Mouse (Mus musculus) lung, postnatal 4 days (tissue): Measurements from ENCODE around the gene Fam19a5.

Experiments
- DNase-seq, 2 experiments: peaks; one replicate each; pipeline ENCODE4 v3.0.0; 2021

Fam19a5 gene

DNA sequence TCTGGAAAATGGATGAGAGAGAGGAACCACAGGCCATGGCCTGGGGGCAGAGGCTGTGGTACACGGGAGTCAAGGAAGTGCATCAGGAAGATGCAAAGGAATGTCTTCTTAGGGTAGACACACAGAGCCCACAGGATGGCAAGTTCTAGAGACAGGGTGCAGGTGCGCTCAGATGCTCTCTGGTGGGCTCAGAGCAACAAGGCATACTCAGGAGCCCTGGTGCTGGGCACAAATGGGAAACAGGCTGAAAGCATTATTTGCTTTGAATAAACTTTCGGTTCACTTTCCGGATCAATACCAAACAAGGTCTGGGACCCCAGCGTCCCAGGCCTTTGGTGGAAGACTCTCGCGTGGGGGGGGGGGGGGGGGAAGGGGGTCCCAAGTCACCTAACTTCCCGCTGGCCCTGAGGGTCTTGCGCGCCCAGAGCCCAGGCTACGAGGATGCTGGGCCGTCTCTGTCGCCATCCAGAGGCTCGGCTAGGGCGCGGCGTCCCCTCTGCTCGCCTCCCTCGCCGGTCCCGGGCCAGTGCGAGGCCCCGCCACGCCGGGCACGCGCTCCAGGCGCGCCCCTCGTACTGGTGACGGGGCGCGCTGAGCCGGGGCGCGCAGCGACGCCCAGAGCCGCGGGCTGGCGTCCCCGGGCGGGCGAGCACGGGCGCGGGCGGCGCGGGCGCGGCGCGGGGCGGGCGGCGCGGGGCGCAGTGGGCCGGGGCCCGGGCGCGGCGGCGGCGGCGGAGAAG, at the start of gene Fam19a5:
Fam19a5 (plus strand) TSS at position 701 of the 740 bp plus-strand sequence.
- no peak for DNase-seq

DNA sequence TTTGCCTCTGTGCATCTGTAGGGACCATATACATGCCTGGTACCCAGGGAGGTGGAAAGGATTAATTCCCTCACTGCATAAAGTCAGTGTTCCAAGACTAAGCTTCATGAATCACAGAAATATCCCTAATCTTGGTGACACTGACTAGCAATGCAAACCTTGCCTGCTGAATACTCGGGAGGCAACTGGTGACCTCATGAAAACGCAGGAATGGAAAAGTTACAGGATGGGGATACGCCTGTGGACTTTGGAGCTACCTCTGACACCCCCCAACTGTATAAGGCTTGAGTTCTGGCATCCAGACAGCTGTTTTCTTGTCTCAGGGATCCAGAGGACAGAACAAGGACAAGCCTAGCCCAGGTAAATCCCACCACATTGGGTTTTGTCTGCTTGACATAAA, 42.4 kb upstream of the Fam19a5 start:
- no peak for DNase-seq

DNA sequence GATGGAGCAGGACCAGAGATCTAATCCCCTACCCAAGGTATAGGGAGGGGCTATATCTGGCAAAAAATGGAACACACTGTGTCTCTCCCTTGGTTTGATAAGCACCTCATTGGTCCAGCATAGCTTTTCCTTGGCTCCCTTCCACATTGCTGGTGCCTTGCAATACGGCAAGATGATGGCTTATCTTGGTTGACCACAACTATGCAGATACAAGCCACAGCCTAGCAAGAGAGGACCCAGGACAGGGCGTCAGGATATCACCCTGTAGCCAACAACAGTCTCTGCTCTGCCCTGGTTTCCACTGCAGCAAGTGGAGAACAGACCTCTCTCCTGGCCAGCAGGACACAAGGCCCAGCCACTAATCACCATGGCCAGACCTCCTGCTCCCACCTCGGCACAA, 36.8 kb upstream of the Fam19a5 start:
- no peak for DNase-seq

DNA sequence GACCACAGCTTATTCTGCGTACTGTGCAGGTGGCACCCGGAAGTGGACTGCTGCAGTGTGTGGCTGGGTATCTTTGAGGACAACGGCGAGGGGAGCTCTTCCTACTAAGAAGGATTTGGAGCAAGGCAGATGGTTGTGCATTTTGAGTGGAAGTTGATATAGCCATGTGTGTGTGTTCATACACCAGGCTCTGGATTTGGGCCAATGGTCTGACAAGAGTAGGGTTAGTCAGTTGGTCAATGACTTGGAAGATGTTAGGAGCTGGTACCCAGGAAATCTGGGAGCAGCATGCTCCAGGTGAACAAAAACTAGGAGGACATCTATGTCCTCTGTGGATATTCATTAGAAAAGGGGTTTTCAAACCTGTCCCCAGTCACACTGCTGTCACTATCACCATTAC, 33.2 kb upstream of the Fam19a5 start:
- DNase-seq: no peak

DNA sequence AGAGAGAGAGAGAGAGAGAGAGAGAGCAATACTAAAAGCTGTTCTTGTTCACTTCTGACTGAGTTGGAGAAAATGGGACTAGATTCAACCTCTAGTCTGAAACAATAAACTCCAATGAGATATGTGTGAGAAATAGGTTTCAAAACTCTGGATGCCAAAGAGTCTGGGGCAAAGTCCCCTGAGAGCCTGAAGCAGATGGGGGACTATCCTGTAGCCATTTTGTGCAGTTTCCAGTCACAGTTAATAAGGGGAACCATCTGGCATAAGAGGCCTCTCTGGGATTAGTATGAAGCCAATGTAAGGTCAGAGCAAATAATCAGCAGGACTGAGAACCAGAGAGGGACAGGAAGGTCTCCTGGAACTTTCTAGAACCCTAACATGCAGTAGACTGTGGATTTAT, 25.9 kb upstream of the Fam19a5 start:
- no peak for DNase-seq

DNA sequence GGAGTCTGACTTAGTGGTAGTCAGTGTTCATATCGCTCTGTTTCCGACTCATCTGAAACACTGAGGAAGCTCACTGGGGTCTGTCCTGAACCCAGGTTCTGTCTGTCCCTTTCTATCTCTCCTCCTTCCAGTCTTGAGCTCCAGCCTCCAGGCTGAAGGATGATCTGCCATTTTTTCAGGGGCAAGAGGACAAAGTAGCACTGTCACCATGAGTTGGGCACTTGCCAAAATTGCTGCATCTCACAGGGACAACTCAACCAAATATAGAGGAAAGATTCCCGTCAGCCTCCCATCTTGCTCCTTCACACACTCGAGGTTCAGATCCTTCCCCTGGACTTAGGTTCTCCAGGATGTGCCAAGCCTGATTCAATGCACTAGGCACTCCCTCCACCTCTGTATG, 14.8 kb upstream of the Fam19a5 start:
- DNase-seq: no peak

DNA sequence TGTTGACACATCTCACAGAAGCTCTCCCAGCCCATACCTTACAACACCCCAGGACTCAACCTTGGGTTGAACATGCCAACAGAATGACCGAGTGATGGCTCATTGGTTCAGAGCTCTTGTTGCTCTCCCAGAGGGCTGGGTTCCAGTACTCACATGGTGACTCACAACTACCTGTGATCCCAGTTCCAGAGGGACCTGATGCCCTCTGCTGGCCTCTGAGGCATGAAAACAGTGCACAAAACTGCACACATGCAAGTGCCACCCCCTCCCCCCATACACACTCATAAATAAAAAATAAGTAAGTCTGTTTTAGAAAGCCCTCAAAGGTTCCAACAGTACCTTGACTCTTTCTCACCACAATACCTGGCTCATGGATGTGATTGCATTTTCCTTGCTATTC, 2.4 kb upstream of the Fam19a5 start:
- no peak for DNase-seq

DNA sequence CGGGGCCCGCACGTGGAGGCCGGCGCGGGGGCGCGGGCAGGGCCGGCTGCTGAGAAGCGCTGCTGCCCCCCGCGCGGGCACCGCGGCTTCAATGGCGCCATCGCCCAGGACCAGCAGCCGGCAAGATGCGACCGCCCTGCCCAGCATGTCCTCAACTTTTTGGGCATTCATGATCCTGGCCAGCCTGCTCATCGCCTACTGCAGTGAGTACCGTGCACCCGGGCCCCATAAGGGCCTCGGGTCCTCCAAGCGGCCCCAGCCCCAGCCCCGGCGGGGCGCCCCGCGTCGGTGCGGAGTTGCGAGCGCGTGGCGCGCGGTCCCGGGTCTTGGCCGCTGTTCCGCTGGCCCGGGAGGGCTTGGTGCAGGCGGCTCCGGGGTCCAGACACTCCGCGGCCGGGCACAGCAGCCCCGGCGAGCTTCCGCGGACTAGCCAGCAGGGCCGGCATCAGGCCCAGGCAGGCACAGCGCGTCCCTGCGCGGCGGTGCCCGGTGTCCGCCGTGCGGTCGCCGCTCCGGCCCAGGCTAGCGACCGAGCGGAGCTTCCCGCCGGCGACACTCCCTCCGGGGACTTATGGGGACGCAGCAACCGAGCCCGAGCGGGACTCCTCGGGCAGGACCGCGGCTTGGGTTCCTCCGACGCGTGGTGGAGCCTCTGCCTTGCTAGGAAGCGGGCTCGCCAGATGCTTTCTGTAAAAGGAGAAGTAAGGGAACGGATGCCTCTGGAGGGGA, 466 bp downstream of the Fam19a5 start:
- DNase-seq: peak; percentile 36 to 69

DNA sequence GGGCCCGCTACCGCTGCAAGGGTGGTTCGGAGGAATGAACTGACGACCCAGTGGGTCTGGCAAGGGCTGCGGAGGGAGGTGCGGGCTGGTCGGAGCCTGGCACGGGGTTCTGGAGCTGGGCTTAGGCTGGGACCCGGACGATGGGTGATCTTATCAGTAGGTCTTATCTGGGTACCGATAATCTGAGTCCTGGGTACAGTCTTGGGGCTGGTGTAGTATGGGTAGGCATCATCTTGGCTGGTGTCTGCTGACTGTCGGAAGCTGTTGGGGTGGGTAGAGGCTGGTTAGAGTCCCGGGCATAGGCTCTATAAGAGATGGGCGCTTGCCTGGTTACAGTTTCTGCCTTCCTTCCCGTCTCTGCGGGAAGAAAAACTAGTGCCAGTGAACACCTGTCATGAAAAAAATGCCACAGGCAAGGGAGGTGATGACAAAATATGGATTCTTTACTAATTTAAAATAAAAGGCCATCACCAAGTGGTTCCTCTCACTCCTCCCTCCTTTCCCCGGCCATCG, 1.1 kb downstream of the Fam19a5 start:
- DNase-seq: no peak

DNA sequence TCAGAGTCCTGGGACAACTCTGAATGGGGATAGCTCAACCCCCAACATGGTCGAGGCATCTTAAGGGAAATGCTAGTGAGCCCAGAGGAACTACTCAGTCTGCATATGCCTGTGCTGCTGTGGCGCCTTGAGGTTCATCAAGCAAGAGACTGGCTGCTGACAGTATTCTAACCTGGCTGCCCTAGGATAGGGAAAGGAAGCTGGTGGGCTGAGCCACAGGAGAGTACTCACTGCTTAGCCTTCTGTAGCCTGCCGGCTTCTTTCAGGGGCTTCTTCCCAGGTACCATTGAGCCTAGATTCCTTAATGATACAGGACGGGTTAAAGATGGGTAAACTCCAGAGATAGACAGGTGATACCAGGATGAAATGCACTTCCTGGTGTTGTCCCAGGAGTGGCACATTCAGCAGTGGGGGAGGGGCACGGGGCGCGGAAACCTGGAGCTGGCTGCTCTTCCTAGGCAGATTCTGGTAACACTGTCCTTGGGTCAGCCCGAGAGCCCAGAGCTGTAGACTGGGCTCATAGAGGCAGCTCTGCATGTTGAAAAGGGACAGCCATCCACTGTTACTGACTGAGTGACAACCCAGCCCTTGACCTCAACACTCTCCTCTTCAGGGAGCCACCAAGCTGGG, 1.7 kb downstream of the Fam19a5 start:
- no peak for DNase-seq

DNA sequence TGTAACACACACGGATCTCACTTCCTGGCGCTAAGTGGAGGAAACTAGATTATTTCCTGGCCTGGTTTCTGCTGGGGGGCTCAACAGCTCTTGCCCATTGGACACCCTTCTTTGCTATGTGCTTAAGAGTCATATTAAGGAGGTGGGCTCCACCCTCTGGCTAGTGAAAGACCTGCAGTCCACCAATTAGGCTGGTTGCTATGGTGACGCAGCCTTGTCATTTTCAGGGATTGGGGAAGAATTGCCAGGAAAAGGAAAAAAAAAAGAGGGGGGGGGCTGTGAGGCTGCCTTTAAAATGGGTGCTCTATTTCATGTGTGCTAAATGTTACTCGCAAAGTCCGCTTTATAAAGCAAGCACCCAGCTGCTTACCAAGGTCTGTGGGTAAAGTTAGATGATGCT, 2.9 kb downstream of the Fam19a5 start:
- DNase-seq: no peak

DNA sequence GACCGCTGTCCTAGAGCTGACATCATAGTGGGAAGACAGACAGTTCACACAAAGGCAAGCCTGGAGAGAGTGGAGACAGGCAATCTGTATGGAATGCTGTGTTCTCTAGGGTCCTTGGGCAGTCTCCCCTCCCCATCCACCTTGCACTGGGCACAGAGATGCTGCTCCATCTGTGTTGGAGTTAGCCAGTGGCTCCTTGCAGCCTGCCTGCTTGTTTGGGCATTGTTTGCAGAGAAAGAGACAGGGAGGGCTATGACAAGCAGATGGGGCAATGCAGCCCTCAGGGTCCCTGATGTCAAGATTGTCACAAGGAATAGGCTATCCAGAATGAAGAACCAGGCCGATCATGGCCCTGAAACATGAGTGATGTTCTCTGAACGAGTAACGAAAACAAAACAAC, 5.6 kb downstream of the Fam19a5 start:
- no peak for DNase-seq

DNA sequence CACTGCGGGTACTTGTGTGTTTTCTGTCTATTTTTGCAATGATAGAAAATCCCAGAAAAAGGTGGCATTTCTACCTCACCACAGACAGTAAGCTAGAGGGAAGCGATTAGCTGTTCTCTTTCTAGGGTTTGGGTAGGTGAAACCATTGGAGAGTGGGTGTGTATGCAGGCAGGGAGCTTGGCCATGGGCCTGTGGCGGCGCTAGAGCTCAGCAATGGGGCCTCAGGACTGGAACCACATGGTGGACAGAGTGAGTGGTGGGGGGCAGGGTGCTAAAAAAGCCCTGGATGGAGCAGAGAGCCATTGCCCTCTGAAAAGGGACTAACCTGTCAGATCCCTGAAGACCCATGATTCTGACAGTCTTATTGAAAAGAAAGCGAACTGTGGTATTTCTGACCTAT, 6.7 kb downstream of the Fam19a5 start:
- DNase-seq: no peak

DNA sequence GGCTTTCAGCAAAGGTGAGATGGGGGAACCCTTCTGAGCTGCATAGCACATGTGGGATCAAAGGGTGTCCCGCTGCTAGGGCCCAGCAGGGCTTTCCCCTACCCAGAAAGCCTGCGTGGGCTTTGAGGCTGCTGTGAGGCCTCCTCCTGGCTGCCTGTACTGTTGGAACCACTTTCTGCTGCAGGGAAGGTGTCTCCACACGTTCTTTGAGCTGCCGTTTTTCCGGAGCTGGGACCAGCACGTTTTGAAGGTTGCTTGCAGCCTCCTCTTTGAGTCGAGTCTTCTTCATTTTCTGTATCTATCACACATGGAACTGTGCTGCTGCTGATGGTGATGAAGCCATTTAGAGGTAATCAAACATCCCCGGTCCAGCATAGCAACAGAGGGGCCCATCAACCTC, 7.5 kb downstream of the Fam19a5 start:
- DNase-seq: no peak

DNA sequence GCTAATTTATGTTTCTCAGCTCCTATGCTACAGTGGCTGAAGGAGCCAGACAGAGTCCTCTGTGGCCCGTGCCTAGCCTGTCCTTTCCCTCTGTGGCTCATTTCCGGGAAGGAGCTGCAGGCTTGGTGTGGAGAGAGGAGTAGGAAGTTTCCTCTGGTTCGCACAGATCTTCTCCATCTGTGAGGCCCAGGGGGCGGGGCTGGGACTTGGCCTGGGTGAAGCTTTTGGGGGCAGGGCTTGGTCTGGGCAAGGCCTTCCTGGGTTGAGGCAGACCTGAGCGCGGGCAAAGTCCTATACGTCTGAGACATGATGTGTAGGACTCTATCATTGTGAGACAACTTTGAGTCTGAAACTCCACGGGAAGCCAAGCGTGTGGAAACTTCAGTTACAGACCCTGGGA, 11.7 kb downstream of the Fam19a5 start:
- DNase-seq: no peak

DNA sequence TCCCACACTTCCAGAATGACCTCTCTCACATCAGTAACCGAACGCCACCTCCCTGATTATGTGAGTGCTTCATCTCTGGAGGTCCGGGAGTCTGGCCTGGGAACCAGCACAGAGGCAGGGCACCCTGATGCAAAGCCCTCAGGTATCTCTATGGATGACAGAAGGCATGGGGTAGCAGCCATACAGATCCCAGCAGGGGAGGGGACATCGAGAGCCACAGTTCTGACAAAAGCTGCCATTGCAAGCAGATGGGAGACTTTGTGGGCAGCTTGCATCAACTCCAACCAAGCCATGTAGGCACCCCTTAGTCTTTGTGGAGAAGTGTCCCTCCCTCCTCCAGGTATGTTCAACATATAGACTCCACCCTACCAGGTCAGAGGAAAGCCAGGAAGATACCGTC, 20.2 kb downstream of the Fam19a5 start:
- DNase-seq: no peak

DNA sequence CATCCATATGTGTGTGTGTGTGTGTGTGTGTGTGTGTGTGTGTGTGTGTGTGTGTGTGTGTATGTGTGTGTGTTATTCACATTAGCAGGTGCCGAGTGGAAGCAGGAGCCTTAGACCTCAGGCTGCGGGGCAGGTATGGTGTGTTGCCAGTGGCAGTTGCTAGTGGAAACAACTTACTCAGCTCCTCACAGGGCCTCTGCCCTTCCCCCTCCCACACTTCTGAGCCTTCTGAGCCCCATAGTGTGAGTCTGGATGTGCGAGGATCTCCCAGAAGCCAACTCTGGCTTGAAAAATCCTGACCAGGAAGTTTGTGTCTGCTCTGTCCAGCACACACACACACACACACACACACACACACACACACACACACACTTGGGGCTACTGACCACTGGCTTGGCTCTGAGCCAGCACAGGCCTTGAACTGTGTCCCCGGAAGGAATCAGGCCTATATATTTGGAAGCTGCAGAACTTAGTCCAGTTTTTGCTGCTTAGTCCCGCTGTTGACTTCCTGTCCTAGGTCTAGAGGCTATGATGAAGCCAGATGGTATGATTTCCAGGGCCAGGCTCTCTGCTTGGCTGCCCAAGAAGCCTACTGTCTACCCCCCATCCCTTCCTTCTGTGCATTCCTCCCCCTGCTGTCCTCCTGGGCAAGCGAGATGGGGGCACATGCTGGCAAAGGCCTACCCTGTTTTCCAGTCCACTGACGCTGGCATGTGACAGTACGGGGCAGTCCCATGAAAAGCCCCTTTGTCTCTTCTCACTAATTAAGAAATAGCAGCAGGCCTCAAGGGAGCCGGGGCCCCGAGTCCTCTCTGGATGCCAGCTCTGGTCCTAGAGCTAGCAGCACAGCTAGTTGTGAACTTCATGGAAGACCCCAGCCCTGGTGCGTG, 22.2 kb downstream of the Fam19a5 start:
- peak in 1 of 2 experiments; percentile 32 for DNase-seq

DNA sequence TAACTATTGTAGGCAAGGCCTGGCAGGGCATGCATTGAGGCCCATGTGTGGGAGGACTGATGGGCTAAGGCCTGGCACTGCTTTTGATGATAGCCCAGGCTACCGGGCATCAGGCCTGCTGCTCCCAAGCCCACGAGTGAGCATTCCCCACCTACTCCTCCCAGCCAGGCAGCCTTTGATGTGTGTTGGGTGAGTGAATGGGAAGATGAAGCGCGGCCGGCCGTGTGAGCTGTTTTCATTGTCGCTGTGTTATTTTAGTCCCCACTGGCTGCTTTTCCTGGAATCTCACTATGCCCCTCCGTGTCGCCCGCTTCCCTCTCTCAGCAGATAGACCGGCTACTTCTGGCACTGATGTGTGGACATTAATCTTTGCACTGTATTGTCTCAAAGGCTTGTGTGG, 26.1 kb downstream of the Fam19a5 start:
- DNase-seq: no peak

DNA sequence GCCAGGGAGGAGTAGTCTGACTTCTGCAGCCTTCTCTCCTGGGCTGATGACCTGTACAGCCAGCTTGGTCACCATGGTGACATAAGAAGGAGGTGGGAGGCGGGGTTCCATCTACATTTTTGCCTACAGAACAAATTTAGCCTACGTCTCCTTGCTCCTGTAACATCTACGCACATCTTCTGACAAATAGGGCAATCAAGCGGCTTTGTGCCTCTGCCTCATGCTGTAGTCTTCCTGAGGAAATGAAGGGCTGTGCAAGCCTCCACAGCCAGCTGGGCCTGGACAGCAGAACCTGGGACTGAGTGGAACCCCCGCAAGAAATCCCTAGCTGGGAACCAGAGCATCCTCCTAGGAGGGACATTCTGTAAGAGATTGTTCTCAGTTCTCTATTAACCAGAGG, 35.8 kb downstream of the Fam19a5 start:
- DNase-seq: no peak

DNA sequence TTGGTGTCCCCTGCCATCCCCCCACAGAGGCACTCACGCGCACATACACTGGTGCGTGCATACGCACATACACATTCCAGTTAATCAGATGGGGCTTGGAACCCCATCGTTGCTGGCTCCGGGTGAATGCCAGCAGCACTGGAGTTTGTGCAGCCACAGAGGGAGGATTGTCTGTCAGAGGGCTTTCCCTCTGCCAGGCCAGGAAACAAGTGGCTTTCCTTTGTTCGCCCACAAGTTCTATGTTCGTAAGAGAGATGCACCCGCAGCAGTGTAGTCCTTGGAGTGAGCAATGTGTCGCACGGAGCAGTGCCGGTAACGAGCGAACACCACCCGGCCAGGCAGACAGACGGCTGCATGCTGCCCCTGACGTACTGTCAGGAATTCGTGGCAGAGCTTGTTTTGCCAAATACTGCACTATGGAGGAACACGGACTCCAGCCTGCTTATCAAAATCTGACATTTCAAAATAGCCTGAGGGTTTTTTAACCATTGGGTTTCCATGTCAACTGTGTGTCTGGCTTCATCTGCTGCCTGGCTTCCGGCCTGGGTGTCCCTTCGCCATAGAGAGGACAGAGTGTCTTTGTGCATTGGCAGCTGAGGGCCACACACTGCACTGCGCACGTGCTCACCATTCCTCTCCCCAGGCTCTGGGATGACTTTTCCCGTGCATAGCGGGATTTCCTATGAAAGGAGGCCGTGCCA, 40.0 kb downstream of the Fam19a5 start:
- no peak for DNase-seq

DNA sequence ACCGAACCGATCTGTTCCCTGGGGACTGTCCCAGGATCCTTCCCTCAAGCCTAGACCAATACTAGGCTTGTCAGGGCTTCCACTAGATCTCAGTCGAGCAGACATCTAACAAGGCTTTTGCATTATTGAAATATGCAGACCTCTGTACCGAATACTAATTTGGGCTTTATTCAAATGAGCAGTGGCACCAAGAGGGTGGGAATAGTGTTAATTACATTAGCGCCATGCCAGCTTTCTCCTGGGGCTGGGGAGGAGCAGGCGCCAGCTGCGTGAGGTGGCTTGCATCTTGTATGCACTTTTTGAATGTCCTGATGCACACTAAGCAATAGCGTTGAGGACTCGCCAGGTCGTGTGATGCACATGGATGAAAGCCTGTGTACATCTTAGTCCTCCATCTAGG, 46.9 kb downstream of the Fam19a5 start:
- no peak for DNase-seq

DNA sequence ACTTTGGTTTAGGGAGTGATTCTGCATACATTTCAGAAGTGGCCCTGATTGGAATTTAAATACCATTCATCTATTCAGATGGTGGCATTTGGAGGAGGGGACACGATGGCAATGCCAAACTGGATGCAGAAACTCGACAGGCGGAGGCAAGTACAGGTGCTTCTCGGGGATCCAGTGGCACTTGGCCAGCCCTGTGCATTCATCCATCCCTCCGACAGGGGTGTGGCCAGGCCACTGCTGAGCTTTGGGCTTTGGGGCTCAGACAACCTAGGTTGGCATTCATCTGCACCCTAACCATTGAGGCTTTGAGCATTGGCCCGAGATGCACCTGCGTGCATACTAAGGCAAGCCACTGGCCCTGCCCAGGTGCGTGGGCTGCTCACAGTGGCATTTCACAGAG, 52.6 kb downstream of the Fam19a5 start:
- DNase-seq: no peak
